Mouse (Mus musculus) lung, postnatal 0 days (tissue): ENCODE measurements around the gene Slc16a6.

Source experiments
- CTCF ChIP-seq: IDR thresholded peaks from 2 replicates; pipeline ENCODE4 v1.5.1; 2016; ENCODE audit warnings: antibody characterized with exemption, mild to moderate bottlenecking
- EP300 ChIP-seq: IDR thresholded peaks from 2 replicates; pipeline ENCODE4 v1.6.1; 2016; ENCODE audit warnings: antibody characterized with exemption, mild to moderate bottlenecking, control low read depth

GRCm38 (mm10) chr11:109422263-109422662 is 51.1 kb downstream of the Slc16a6 start:
- peak; percentile 40 for TF ChIP-seq CTCF
- no peak for TF ChIP-seq EP300
